Mouse (Mus musculus) T-cell, adult 2 months (primary cell): ENCODE results near the gene Slco1a6.
"Not testable (repeated sequence)": the region's sequence is repeated elsewhere in the genome, so short reads cannot be mapped to it uniquely, and the experiment has no call there.

Experiments
- DNase-seq: peaks from one replicate; pipeline ENCODE4 v3.0.0; 2022; ENCODE audit warnings: low spot score

Gene Slco1a6

GRCm38 (mm10) chr6:142208421-142208820, at the start of gene Slco1a6:
Gene Slco1a6 (minus strand): TSS chr6:142208521.
- no peak for DNase-seq

GRCm38 (mm10) chr6:142250738-142251307, 42.5 kb upstream of the Slco1a6 start:
- not testable (repeated sequence) for DNase-seq

GRCm38 (mm10) chr6:142245065-142245464, 36.7 kb upstream of the Slco1a6 start:
- DNase-seq: no peak

GRCm38 (mm10) chr6:142239468-142239867, 31.1 kb upstream of the Slco1a6 start:
- no peak for DNase-seq

GRCm38 (mm10) chr6:142220138-142220537, 11.8 kb upstream of the Slco1a6 start:
- no peak for DNase-seq

GRCm38 (mm10) chr6:142211821-142212220, 3.5 kb upstream of the Slco1a6 start:
- DNase-seq: no peak

GRCm38 (mm10) chr6:142209749-142210148, 1.4 kb upstream of the Slco1a6 start:
- DNase-seq: no peak

GRCm38 (mm10) chr6:142200524-142200923, 7.8 kb downstream of the Slco1a6 start:
- no peak for DNase-seq

GRCm38 (mm10) chr6:142194245-142194644, 14.1 kb downstream of the Slco1a6 start:
- DNase-seq: no peak

- no peak for DNase-seq
Observed at GRCm38 (mm10) chr6:142191962-142192361, 16.4 kb downstream of the Slco1a6 start.

- no peak for DNase-seq
Observed at GRCm38 (mm10) chr6:142187426-142187825, 20.9 kb downstream of the Slco1a6 start.

GRCm38 (mm10) chr6:142185868-142186415, 22.4 kb downstream of the Slco1a6 start:
- no peak for DNase-seq

- no peak for DNase-seq
Observed at GRCm38 (mm10) chr6:142163406-142163805, 44.9 kb downstream of the Slco1a6 start.

- DNase-seq: no peak
Observed at GRCm38 (mm10) chr6:142161171-142161570, 47.1 kb downstream of the Slco1a6 start.

- peak; percentile 22 for DNase-seq
Observed at GRCm38 (mm10) chr6:142154081-142154480, 54.2 kb downstream of the Slco1a6 start.

GRCm38 (mm10) chr6:142148371-142148770, 60.0 kb downstream of the Slco1a6 start:
- DNase-seq: no peak

- no peak for DNase-seq
Observed at GRCm38 (mm10) chr6:142111667-142112305, 96.5 kb downstream of the Slco1a6 start.

- no peak for DNase-seq
Observed at GRCm38 (mm10) chr6:142091126-142091525, 117.2 kb downstream of the Slco1a6 start.

- not testable (repeated sequence) for DNase-seq
Observed at GRCm38 (mm10) chr6:142058281-142058680, 150.0 kb downstream of the Slco1a6 start.

GRCm38 (mm10) chr6:142047689-142048088, 160.6 kb downstream of the Slco1a6 start:
- DNase-seq: no peak

- DNase-seq: no peak
Observed at GRCm38 (mm10) chr6:142045746-142046145, 162.6 kb downstream of the Slco1a6 start.

- DNase-seq: no peak
Observed at GRCm38 (mm10) chr6:142041896-142042295, 166.4 kb downstream of the Slco1a6 start.

GRCm38 (mm10) chr6:142040306-142041175, 167.8 kb downstream of the Slco1a6 start:
- no peak for DNase-seq
